Mouse (Mus musculus): Measurements from ENCODE around the gene Gm20388.

The Gm20388 gene

GRCm38 (mm10) chr8:124076416-124076815, 4165.8 kb downstream of the Gm20388 start:
- intact Hi-C loops (cut with DNase I) = no loop called here

GRCm38 (mm10) chr8:124077377-124077776, 4166.7 kb downstream of the Gm20388 start:
- intact Hi-C loops (cut with DNase I) = no loop called here

- intact Hi-C loops (cut with DNase I) = no loop called here
These were observed 4167.4 kb downstream of the Gm20388 start for GRCm38 (mm10) chr8:124077998-124078397.

- intact Hi-C loops (cut with DNase I) = no loop called here
These were observed 4168.3 kb downstream of the Gm20388 start for GRCm38 (mm10) chr8:124078969-124079368.

GRCm38 (mm10) chr8:124080467-124081326, 4170.1 kb downstream of the Gm20388 start:
- intact Hi-C loops (cut with DNase I) = no loop called here

- intact Hi-C loops (cut with DNase I) = no loop called here
These were observed 4172.0 kb downstream of the Gm20388 start for GRCm38 (mm10) chr8:124082616-124083015.

- intact Hi-C loops (cut with DNase I) = no loop called here
These were observed 4173.0 kb downstream of the Gm20388 start for GRCm38 (mm10) chr8:124083611-124084010.

- intact Hi-C loops (cut with DNase I) = no loop called here
These were observed 4175.0 kb downstream of the Gm20388 start for GRCm38 (mm10) chr8:124085668-124086067.

- intact Hi-C loops (cut with DNase I) = no loop called here
These were observed 4177.5 kb downstream of the Gm20388 start for GRCm38 (mm10) chr8:124088092-124088613.

GRCm38 (mm10) chr8:124089016-124089415, 4178.4 kb downstream of the Gm20388 start:
- intact Hi-C loops (cut with DNase I) = no loop called here

GRCm38 (mm10) chr8:124090473-124090872, 4179.8 kb downstream of the Gm20388 start:
- intact Hi-C loops (cut with DNase I) = no loop called here

GRCm38 (mm10) chr8:124098953-124099622, 4188.4 kb downstream of the Gm20388 start:
- intact Hi-C loops (cut with DNase I) = no loop called here

- intact Hi-C loops (cut with DNase I) = no loop called here
These were observed 4189.0 kb downstream of the Gm20388 start for GRCm38 (mm10) chr8:124099623-124099965.

- intact Hi-C loops (cut with DNase I) = no loop called here
These were observed 4195.2 kb downstream of the Gm20388 start for GRCm38 (mm10) chr8:124105869-124106268.

- intact Hi-C loops (cut with DNase I) = no loop called here
These were observed 4195.9 kb downstream of the Gm20388 start for GRCm38 (mm10) chr8:124106328-124107195.

GRCm38 (mm10) chr8:124113108-124113507, 4202.5 kb downstream of the Gm20388 start:
- intact Hi-C loops (cut with DNase I) = no loop called here

- intact Hi-C loops (cut with DNase I) = no loop called here
These were observed 4214.6 kb downstream of the Gm20388 start for GRCm38 (mm10) chr8:124125241-124125640.

GRCm38 (mm10) chr8:124137261-124137660, 4226.6 kb downstream of the Gm20388 start:
- intact Hi-C loops (cut with DNase I) = no loop called here

- intact Hi-C loops (cut with DNase I) = no loop called here
These were observed 4229.7 kb downstream of the Gm20388 start for GRCm38 (mm10) chr8:124140211-124140790.

- intact Hi-C loops (cut with DNase I) = no loop called here
These were observed 4230.3 kb downstream of the Gm20388 start for GRCm38 (mm10) chr8:124140868-124141431.

Measured in adrenal gland (tissue).